Mouse (Mus musculus): ENCODE data around the gene Fbxo7. TPM values are rescaled to one million over a fixed set of nuclear protein-coding genes. Genes with fewer than 3 reads are reported as not detected.
"Not testable (repeated sequence)": the region's sequence is repeated elsewhere in the genome, so short reads cannot be mapped to it uniquely, and the experiment has no call there.

Gene Fbxo7
- 10 to 100 TPM; 14.4 to 15.3 TPM for total RNA-seq (2021)
- long read RNA-seq, experiment 1, full-length matches to known transcripts: 28 of 30 reads
- long read RNA-seq, experiment 1, partial matches to known transcripts: 1 of 30 reads
- long read RNA-seq, experiment 1, other reads (novel, unspliced or antisense): 1 of 30 reads
- long read RNA-seq, experiment 2, full-length matches to known transcripts: 19 of 20 reads
- long read RNA-seq, experiment 2, partial matches to known transcripts: 0 of 20 reads
- long read RNA-seq, experiment 2, other reads (novel, unspliced or antisense): 1 of 20 reads

DNA sequence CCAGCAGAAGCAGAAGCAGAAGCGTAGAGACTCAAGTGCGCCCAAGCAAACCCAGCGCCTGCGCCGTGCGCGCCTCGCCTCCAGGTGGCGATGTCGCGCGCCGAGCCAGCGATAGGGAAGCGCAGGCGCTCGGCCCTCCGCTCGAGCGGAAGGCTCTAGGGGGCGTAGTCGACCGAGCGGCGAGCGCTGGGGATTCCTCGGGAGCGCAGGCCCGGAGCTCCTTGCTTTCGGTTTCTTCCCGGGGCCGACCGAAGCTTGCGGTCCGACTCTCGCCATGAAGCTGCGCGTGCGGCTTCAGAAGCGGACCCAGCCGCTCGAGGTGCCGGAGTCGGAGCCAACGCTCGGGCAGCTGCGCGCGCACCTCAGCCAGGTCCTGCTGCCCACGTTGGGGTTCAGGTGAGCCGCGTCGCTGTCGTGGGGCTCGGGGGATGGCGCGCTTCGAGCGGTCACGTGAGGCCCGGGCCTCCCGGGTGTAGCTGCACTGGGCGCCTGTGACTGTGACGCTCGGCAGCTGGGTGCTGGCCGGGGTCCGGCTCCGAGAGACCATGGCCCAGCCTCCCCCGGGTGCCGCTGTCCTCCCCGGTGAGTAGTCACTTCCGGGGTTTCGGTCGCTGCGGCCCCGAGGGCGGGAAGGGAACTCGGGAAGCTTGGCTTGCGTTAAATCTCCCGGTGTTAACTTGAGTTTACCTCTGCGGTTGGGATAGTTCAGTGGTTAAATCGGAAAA, at the start of gene Fbxo7:
Gene Fbxo7 (plus strand): TSS at position 224 of the 725 bp plus-strand sequence.
- intact Hi-C loops (cut with DNase I): loop anchor here (1.0 to 2.0 kb wide), 3 partner anchors 43 to 443 kb away; no protein-coding TSS in a partner anchor

DNA sequence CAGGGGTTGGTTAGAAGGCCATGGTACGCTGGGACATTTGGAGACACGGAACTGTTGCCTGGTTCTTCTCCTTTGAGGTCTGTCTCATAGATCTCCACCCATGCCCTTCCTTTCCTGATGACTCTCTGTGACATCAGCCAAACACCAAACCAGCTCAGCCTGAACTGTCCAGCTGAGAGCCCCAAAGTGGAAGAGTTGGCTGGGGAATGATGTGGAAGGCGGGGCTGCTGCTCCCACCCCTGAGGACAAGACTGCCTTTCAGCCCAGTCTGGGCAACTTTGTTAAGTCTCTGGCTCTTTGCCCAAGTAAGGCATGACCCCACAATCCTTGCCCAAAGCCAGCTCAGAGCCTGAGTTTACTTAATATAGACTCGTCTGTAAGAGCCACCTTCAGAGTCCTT, 48.9 kb upstream of the Fbxo7 start:
- intact Hi-C loops (cut with DNase I): no loop called here
- DNase-seq: no peak

More for the DNA sequence above, at the start of gene Fbxo7:
- peak; percentile 92 to 93 for DNase-seq

DNA sequence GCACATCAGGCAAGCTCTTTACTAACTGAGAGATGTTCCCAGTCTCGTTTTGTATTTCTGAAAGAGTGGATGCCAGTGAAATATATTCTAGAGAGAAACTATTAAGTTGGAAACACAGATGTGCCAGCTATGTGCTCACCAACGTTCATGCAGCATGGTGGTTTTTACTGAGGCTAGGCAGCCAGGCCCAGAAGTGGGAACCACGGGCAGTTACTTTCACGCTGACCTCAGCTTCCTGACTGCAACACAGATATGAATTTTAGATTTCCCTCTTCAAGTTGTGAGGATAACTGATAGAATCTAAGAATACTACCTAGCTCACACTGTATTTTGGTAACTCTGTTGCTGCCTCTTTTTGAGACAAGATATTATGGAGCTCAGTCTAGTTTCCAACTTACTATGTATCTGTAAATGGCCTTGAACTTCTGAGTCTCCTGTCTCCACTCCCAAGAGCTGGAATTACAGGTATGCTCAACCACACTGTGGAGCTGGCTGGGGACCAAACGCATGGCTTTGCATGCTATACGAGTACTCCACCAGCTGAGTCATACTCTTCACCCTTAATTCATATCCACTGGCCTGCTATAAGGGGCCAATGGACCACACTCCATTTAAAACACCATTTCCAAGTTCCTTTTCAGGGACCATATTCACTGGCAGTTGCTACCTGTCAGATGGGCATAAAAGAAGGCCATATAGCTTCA, 32.2 kb upstream of the Fbxo7 start:
- intact Hi-C loops (cut with DNase I): no loop called here

DNA sequence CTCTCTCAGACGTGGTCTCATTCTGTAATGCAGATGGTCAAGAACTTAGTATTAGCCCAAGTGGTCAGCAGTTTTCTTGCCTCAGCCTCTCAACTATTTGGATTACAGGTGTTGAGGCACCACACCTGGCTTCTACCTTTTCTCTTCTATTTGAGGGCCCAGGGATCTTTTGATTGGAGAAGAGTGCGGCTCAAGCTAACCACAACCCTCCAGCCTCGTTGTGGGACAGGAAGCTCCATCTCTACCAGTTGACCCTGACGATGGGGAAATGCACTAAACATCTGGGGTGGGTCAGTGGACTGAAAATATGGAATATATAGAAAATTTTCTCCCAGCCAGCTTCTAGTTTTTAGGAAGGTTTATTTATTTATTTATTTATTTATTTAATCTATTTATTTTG, 29.4 kb upstream of the Fbxo7 start:
- DNase-seq: no peak

More for the DNA sequence above, 32.2 kb upstream of the Fbxo7 start:
- DNase-seq: no peak

DNA sequence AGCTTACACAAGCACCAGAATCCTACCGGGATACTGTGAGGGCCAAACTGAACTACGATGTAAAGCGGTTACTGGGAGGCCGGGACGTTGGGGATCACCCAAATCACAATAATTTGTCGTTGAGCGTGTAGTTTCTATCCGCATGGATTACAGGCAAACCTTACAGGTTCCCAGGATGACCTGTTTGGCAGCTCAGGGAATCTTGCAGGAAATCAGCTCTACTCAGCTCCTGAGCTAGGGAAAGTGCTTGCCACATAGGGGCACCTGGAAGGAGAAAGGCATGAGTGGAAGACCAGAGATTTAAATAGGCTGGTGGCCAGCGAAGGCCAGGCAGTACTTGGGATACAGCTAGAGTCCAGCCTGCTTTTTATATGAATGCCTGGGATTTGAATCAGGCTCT, 27.9 kb upstream of the Fbxo7 start:
- intact Hi-C loops (cut with DNase I): no loop called here
- DNase-seq: no peak

More for the DNA sequence above, 29.4 kb upstream of the Fbxo7 start:
- intact Hi-C loops (cut with DNase I): no loop called here

DNA sequence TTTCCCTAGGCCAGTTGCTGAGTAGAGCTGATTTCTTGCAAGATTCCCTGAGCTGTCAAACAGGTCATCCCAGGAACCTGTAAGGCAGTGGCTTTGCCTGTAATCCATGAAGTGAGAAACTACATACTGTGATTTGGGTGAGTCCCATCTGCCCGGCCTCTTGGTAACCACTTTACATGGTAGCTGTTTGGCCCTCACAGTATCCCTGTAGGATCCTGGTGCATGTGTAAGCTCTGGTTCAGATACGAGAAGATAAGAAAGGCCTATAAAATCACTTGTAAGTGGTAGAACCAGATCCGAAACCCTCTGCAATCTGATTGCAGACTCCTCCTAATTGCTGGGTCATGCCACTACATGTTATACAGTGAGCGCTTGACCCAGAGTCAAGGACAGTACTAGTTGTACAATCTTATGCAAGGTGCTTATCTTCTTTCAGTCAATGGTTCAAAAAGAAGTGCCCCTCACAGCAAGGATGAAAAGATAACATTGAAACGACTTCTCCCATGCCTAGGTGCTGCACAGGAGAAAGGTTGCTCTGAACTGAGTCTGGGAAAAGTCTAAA, 27.1 kb upstream of the Fbxo7 start:
- intact Hi-C loops (cut with DNase I): no loop called here
- no peak for DNase-seq

DNA sequence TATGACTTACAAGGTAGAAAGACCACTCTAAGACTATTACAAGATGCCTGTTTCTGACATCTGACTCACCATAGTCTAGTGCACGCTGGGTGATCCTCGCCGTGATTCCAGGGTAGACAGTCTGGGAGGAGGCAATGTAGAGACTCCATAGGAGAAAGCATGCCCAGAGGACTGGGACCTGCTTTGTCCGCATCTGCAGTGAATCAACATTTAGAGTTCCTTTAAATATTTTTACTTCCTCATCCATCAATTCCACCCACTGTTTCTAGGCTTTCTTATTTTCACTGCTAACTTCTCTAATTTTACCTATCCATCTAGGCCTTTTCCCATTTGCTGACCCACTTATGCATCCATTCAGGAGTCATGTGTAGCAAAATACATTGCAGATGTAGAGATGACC, 21.3 kb upstream of the Fbxo7 start:
- DNase-seq: no peak
- intact Hi-C loops (cut with DNase I): no loop called here

DNA sequence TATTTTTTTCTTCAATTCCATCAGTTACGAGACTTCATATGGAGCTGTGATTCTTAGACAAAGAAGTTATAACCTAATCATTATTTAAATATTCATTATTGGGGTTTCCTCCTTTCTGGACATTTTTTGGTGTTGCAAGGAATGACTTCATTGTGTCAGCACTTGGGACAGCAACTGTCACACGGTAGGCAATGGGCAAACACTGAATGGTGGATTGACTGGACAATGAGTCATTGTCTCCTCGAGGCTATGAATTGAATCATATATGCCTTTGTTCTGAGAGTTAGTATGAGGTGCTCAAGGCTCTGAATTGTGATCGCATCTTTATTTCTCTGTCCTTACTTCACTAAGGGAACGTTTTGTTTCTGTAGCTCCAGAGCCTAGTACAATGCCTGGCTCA, 15.3 kb upstream of the Fbxo7 start:
- DNase-seq: no peak
- intact Hi-C loops (cut with DNase I): no loop called here

DNA sequence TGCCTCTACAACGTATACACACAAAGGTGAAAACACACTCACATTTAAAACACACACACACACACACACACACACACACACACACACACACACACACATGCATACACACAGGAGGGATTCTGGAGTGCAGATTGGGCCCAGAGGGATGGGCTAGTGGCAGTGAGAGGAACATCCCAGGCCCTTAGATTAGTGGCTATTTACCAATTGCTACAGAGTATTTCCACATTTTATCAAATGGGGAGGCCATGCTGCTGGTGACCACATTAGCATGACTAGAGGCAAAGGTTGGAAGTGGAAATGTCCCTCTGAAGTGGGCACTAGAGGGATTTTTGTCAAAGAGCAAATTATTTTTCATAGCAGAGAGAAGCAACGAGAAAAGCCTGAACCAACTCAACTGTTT, 12.1 kb upstream of the Fbxo7 start:
- intact Hi-C loops (cut with DNase I): no loop called here
- DNase-seq: no peak

DNA sequence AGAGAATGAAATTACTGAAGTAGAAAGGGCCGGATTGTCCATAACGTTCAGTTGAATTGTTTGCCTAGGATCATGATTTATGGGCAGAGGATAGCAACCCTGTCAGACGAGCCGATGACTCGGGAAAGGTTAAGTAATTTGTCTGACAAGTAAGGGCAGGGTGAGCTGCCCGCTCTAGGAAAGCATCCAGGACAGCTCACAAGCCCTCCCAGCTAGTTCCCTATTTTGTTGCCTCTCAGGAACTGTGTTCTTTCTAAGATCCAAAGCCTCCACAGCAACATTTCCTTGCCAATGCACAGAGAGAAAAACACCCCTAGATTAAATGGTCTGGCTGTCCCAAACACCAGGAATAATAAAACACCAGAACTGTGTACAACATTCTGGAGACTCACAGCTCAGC, 11.1 kb upstream of the Fbxo7 start:
- intact Hi-C loops (cut with DNase I): no loop called here
- no peak for DNase-seq

DNA sequence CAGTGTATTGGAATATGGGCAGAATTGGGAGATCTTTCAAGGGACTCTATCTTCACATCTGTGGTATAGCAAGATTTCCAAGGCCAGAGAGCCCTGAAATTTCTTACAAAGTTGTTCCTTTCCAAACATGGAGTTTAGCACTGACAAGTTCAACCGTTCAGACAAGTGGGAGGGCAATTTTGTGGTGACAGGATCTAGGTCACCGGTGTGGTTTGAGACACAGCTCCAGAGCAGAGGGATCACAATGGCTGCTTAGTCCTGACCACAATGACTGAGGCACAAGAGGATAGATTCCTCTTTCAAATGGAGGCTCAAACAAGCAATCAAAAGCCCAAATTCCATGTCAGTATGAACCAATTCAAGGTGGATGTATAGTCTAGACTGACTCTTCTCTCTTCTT, 10.6 kb upstream of the Fbxo7 start:
- DNase-seq: no peak

DNA sequence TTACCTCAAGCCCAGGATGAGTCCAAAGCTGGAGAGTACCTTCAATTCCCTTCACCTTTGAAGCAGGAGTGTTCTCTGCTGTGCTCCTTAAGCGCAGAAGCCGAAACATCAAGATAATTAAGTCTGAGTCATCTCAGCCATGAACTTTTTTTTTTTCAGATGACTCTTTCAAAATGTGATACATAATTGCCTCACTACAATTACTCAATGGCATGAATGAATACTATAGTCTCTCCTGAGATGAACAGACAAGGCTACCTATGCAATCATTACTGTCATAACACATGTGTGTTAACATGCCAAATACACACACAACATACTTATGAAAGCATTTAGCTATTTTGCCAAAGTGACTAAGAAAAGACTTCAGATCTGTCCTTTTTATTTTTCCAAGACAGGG, 10.0 kb upstream of the Fbxo7 start, which contains the start of gene Bpifc:
Gene Bpifc (minus strand): TSS at position 115 of the 400 bp plus-strand sequence.
- no peak for DNase-seq
- intact Hi-C loops (cut with DNase I): no loop called here

More for the DNA sequence above, 10.6 kb upstream of the Fbxo7 start:
- intact Hi-C loops (cut with DNase I): no loop called here

DNA sequence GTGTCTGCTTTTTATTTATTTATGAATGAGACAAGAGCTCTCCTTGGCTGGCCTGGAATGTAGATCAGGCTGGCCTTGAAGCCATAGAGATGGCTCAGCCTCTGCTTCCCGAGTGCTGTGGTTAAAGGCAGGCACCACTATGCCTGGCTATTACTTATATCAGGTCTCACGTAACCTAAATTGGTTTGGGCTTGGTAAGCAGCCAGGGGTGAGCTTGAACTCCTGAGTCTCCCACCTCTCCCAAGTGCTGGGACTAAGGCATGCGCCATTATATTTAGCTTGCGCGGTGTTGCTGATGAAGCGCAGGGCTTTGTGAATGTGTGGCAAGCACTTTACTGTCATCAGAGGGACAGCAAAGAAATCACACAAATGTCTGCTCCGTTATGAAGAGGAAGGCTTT, 4.0 kb upstream of the Fbxo7 start:
- no peak for DNase-seq
- intact Hi-C loops (cut with DNase I): no loop called here

DNA sequence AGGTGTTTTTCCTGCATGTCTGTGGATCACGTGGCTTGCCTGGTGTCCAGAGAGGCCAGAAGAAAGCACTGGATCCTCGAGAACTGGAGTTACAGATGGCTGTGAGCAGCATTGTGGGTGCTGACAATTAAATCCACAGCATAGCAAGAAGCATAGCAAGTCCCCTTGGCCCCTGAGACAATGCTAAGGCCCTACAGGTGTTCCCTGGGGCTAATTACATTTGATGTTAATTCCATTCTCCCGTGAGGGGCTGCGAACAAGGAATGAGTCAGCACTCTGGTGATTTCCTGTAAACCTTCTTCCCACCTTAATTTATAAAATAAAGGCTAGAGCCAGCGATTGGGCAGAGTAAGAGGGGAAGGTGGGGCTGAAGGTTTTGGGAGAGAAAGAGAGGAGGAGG, 3.0 kb upstream of the Fbxo7 start:
- intact Hi-C loops (cut with DNase I): no loop called here
- DNase-seq: no peak

DNA sequence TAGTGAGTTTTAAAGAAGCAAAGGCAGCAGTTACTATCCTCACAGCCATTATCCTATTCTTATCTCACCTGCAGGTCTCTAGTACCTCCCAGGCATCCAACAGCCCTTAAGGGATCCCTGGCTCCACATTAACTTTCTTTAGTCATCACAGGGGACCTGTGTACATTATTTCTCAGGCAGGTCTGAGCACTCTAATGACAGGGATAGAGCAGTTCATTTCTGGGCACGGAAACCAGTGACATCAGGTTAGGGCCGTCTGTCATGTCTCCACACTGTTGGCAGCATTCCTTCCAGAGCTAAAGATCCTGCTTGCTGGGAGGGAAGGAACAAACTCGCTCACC, 394 bp upstream of the Fbxo7 start:
- intact Hi-C loops (cut with DNase I): loop anchor here (1.0 to 2.0 kb wide), 2 partner anchors 275 to 443 kb away; no protein-coding TSS in a partner anchor
- no peak for DNase-seq

DNA sequence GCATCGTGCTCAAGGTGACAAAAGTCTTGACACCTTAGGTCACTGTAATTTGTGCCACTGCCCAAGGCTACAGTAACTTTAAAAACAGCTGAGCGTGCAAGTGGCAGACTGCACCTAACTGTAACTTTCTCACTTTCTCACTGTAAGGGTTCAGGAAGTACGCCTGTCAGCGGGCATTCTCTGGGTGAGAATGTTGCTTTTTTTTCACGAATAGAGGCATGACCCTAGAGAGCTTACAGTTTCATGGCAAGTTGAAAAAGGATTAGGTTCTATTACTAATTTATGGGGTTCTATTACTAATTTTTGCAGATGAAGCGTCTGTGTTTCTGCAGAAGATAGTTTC, 673 bp downstream of the Fbxo7 start:
- no peak for DNase-seq
- intact Hi-C loops (cut with DNase I): loop anchor here (2.0 kb wide), 1 partner anchor 42 kb away; no protein-coding TSS in a partner anchor

DNA sequence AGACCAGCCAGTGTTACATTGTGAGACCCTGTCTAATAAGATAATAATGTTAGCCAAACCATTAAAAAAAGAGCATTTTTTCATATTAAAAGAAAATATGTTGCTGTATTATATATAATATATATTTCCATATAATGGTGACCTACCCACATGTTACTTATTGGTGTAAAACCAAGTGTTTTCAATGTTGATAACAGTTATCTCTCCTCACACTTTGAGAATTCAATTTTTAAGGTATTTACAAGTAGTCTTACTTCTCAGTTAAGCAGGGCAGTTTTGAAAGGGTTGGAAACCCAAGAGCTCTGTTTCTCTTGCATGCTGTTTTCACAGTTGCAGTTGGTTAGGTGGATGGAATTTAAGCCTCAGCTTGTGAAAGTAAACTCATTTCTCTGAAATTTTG, 1.4 kb downstream of the Fbxo7 start:
- intact Hi-C loops (cut with DNase I): loop anchor here (2.0 kb wide), 1 partner anchor 42 kb away; no protein-coding TSS in a partner anchor
- no peak for DNase-seq

DNA sequence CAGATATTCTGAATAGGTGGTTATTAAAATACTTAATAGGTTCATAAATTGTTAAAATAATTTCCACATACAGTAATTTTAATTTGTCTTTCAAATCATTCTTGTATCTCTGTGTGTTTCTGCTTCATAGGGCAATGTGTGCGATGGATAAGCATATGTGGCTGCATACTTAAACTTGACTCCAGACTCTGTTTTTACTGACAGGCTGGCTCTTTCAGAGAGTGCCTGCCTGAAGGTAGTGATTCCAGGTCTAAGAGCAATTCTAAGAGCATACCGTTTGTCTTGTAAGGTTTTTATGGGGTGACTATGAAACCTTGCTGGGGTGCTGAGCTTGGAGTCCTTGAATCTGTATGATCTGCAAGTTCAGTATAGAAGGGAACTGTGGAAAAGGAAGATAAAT, 4.1 kb downstream of the Fbxo7 start:
- no peak for DNase-seq
- intact Hi-C loops (cut with DNase I): no loop called here

DNA sequence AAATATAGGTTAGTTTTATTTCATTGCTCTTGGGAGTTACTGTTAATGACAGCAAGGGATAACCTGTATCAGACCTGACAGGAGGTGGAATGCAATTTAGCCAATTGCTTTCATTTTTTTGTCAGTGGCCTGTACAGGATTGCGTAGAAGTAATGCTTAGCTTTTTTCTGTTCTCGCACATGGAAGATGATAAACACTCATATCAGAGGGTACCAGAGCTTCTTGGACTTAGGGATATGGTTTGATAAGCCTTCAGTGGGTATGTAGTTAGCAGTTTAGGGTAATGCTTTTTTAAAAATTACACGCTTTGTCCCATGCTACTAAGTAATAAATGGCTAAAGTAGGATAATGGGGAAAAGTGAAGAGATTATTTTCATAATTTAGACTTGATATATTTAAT, 4.6 kb downstream of the Fbxo7 start:
- intact Hi-C loops (cut with DNase I): no loop called here
- DNase-seq: no peak

DNA sequence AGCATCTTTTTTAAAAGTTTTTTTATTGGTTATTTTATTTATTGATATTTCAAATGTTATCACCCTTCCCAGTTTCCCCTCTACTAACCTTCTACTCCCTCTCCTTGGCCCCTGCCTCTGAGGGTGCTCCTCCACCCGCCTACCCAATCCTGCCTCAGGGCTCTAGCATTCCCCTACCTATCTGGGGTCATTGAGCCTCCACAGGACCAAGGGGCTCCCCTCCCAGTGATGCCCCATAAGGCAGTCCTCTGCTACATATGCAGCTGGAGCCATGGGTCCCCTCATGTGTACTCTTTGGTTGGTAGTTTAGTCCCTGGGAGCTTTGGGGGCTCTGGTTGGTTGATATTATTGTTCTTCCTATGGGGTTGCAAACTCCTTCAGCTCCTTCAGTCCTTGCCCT, 5.0 kb downstream of the Fbxo7 start:
- intact Hi-C loops (cut with DNase I): not testable (repeated sequence)

DNA sequence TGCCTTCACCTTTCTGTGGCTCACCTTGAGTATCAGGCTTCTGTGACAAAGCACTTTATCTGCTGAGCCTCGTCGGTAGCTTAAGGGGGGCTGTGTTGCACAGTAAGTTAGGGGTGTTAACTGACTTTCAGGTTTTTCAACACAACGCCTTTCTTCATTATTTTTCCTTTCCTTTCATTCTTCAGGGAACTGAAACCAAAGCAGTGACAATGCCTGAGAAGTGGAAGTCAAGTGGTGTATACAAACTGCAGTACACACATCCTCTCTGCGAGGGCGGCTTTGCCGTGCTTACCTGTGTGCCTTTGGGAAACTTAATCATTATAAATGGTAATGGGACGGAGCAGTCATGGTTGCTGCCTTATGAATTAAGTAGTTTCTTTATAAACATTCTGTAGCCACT, 9.0 kb downstream of the Fbxo7 start:
- no peak for DNase-seq
- intact Hi-C loops (cut with DNase I): no loop called here

More for the DNA sequence above, 5.0 kb downstream of the Fbxo7 start:
- DNase-seq: not testable (repeated sequence)

All from heart, postnatal 14 days (tissue).